Comparison of ENCODE assay signal across 30 mouse cellular contexts in the genomic region with DNA sequence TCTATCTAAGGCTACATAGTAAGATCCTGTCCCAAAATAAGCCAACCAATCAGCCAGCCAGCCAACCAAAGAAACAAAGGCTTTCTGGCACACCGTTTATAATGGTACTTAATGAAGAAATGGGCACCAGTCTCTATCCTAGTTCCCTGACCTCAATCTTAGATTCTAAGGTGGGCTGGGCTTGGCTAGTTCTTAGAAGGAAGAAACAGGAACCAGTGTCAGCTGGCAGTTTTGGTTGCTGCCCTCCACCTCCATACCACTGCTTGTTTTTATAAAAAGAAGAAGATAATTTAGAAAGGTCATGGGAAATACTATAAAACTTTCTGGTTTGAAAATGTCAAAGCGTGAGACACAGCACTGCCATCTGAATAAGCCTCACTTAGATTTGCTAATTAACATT. TPM values are rescaled to one million over a fixed set of nuclear protein-coding genes. Genes with fewer than 3 reads are reported as not detected.
DNase-seq lines count a peak whose midpoint lies in the region; TF ChIP-seq lines count a peak whose summit lies in the region.
"Had no signal": no experiment of that assay in that cellular context is flagged by ENCODE, and none has a peak within 500 bp of the region (broad histone marks: within the 10 kb centered on the region; RNA-seq: fewer than 3 reads in every experiment).

No protein-coding gene starts in this region.

- no peaks in the 10 kb centered on the region for H3K27me3 ChIP-seq in kidney, adult 2 months (replicated peaks; ENCODE audit: control insufficient read depth, insufficient read depth, low read length)
- H3K27me3 ChIP-seq: embryonic facial prominence, embryonic 13.5 days; intestine, embryonic 15.5 days; limb, embryonic 15.5 days; liver, embryonic 13.5 days; midbrain, embryonic 13.5 days had no signal

- no peaks in the 10 kb centered on the region for H3K36me3 ChIP-seq in kidney, adult 2 months (ENCODE audit: control insufficient read depth, insufficient read depth, low read length)
- H3K36me3 ChIP-seq: intestine, embryonic 15.5 days; midbrain, embryonic 13.5 days had no signal

- intact Hi-C loops in gastrocnemius, adult 2 months (cut with DNase I): loop anchor here (5.0 kb wide), 1 partner anchor 39 kb away; no protein-coding TSS in a partner anchor

- no peak for TF ChIP-seq CTCF in gastrocnemius, adult 2 months (IDR thresholded peaks at IDR 0.05)
- TF ChIP-seq CTCF in kidney, adult 2 months (conservative IDR thresholded peaks at IDR 0.05; ENCODE audit: insufficient read depth, insufficient read length, low read depth, low read length): no peak

- DNase-seq in gastrocnemius, adult 2 months: no peak
- DNase-seq in gastrocnemius, adult 8-10 months (ENCODE audit: low spot score in 2 of 2): no peak
- no peak for DNase-seq in kidney, adult 2 months
- DNase-seq in kidney, adult 11 months: no peak
- DNase-seq in A20 (ENCODE audit: low read depth, low spot score): peak; percentile 22
- DNase-seq in MEL-GATA-1-ER (ENCODE audit: extremely low read depth, low read depth): peak; percentile 42
- DNase-seq in testis, postnatal 14 days (ENCODE audit: low spot score): no peak
- DNase-seq: adrenal gland, postnatal 14 days; B cell, adult 2 months; cerebellum, adult 11 months; cerebellum, adult 9-10 months; gastrocnemius, postnatal 36 days; heart, adult 2 months; heart, postnatal 10 days; kidney, adult 9 months; kidney, postnatal 4 days; layer of hippocampus, adult 9-11 months; liver, embryonic 13.5 days; lung, adult 18-20 months; lung, postnatal 4 days; spleen, adult 18-20 months; thymus, adult 2 months; thymus, postnatal 36 days had no signal

- TF ChIP-seq POLR2A in kidney, adult 2 months (IDR thresholded peaks at IDR 0.05; ENCODE audit: low read depth, low read length): no peak

- WGBS in kidney, adult 2 months: 81% methylated on average over 2 of the region's 2 CpGs

- H3K4me1 ChIP-seq in kidney, adult 2 months (ENCODE audit: control insufficient read depth, insufficient read depth, low read length): peaks cover 13% of the 10 kb centered on the region; the same call in 1 of the 2 replicates

- no peak overlapping the region for H3K4me3 ChIP-seq in gastrocnemius, adult 2 months
- no peak overlapping the region for H3K4me3 ChIP-seq in kidney, adult 2 months (ENCODE audit: insufficient read depth, low read depth, low read length)
- H3K4me3 ChIP-seq: embryonic facial prominence, embryonic 13.5 days; forebrain, embryonic 10.5 days; heart, adult 2 months; intestine, embryonic 15.5 days; limb, embryonic 10.5 days; limb, embryonic 15.5 days; liver, embryonic 13.5 days; midbrain, embryonic 13.5 days had no signal

- peak overlapping the region; percentile 54; the same call in 1 of the 2 replicates for H3K27ac ChIP-seq in gastrocnemius, adult 2 months
- peak overlapping the region; percentile 36; the same call in 1 of the 2 replicates for H3K27ac ChIP-seq in kidney, adult 2 months (ENCODE audit: insufficient read depth, low read depth, low read length)
- H3K27ac ChIP-seq: intestine, embryonic 15.5 days; limb, embryonic 10.5 days; liver, embryonic 13.5 days had no signal

RNA-seq across cellular contexts. Expression of gene Bcar1, which starts 42.5 kb away (rescaled TPM):
- 10 to 100 TPM; 10.8 to 12.6 TPM for total RNA-seq in gastrocnemius, adult 2 months (2021)
- 10 to 100 TPM; 10.7 to 11.1 (median 10.8) TPM for total RNA-seq in gastrocnemius, adult 8-10 months (2022)
- polyA plus RNA-seq in kidney, adult 2 months (2012; rRNA removed): 115 and 137 TPM in 2 replicates
- total RNA-seq: megakaryocyte-erythroid progenitor cell, adult 5-6 weeks had no signal

Comparison
In these comparisons a context has a peak if more than half of its experiments do, and no peak if none do; other contexts are left out.
1. DNase-seq: peak in A20 (single experiment) and MEL-GATA-1-ER (single experiment); none in gastrocnemius, adult 2 months (single experiment), gastrocnemius, adult 8-10 months (0 of 2), kidney, adult 2 months (single experiment), kidney, adult 11 months (single experiment) and testis, postnatal 14 days (single experiment).